ENCODE assay signal across 9 mouse cellular contexts in the genomic region with DNA sequence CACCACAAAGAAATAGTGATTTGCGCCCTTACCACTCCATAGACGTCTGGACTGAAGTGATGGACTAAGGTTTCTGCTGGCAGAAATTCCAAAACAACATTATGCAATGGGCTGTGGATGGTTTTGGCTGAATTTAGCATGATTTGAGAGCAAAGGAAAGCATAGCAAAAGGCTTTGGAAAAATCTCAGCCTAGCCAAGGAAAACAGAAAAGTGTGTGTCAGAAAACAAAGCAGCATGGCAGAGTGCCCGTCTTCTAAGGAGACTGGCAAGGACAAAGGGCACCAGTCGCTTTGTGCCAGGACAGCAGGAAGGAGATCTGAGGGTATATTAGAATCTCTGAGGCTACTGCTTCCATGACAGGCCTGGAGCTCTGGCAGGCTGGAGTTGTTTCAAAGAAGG. TPM values are rescaled to one million over a fixed set of nuclear protein-coding genes. Genes with fewer than 3 reads are reported as not detected.
DNase-seq lines count a peak whose midpoint lies in the region; ATAC-seq and TF ChIP-seq lines count a peak whose summit lies in the region.
"Had no signal": no experiment of that assay in that cellular context is flagged by ENCODE, and none has a peak within 500 bp of the region (broad histone marks: within the 10 kb centered on the region; RNA-seq: fewer than 3 reads in every experiment).

No protein-coding gene starts in this region.

- no peaks in the 10 kb centered on the region for H3K36me3 ChIP-seq in midbrain, postnatal 0 days (ENCODE audit: insufficient read depth, low read length)
- H3K36me3 ChIP-seq in midbrain, embryonic 10.5 days: no peaks in the 10 kb centered on the region
- H3K36me3 ChIP-seq in midbrain, embryonic 16.5 days (ENCODE audit: control insufficient read depth, insufficient read depth, low read length): no peaks in the 10 kb centered on the region
- H3K36me3 ChIP-seq: limb, embryonic 12.5 days had no signal

- H3K4me2 ChIP-seq in midbrain, postnatal 0 days (ENCODE audit: low read depth, low read length, poor library complexity, severe bottlenecking): no peak overlapping the region
- no peak overlapping the region for H3K4me2 ChIP-seq in midbrain, embryonic 16.5 days (ENCODE audit: low read length)
- H3K4me2 ChIP-seq: limb, embryonic 12.5 days had no signal

- ATAC-seq in midbrain, postnatal 0 days (ENCODE audit: low FRiP score): no peak; the same call in 1 of the 2 replicates
- no peak for ATAC-seq in erythroblast, adult 5-6 weeks (replicated peaks; ENCODE audit: low FRiP score, poor library complexity, severe bottlenecking)
- no peak for ATAC-seq in midbrain, embryonic 16.5 days

- 62% methylated on average over 4 of the region's 4 CpGs for WGBS in midbrain, postnatal 0 days
- 85% methylated on average over 4 of the region's 4 CpGs for WGBS in midbrain, embryonic 10.5 days
- WGBS in midbrain, embryonic 16.5 days: 72% methylated on average over 4 of the region's 4 CpGs

- H3K4me3 ChIP-seq in midbrain, postnatal 0 days (ENCODE audit: low read depth, low read length): no peak overlapping the region
- H3K4me3 ChIP-seq in midbrain, embryonic 10.5 days: no peak overlapping the region
- H3K4me3 ChIP-seq in midbrain, embryonic 16.5 days (ENCODE audit: low read depth, low read length): no peak overlapping the region
- H3K4me3 ChIP-seq: limb, embryonic 12.5 days had no signal

- no peak overlapping the region for H3K9ac ChIP-seq in midbrain, postnatal 0 days (replicated peaks; ENCODE audit: low read length, poor library complexity, severe bottlenecking)
- no peak overlapping the region for H3K9ac ChIP-seq in midbrain, embryonic 16.5 days (ENCODE audit: low read depth, low read length)
- H3K9ac ChIP-seq: limb, embryonic 12.5 days had no signal

- no peaks in the 10 kb centered on the region for H3K27me3 ChIP-seq in midbrain, postnatal 0 days (ENCODE audit: insufficient read depth, low read length)
- no peaks in the 10 kb centered on the region for H3K27me3 ChIP-seq in midbrain, embryonic 10.5 days (ENCODE audit: low read depth, poor library complexity, severe bottlenecking)
- H3K27me3 ChIP-seq in midbrain, embryonic 16.5 days (ENCODE audit: control insufficient read depth, insufficient read depth, low read depth, low read length): no peaks in the 10 kb centered on the region
- H3K27me3 ChIP-seq: limb, embryonic 12.5 days had no signal

- TF ChIP-seq CTCF in midbrain, postnatal 0 days (IDR thresholded peaks at IDR 0.05): no peak

- H3K27ac ChIP-seq in midbrain, postnatal 0 days (ENCODE audit: low read depth, low read length): peak overlapping the region; percentile 38; the same call in 1 of the 2 replicates
- no peak overlapping the region for H3K27ac ChIP-seq in midbrain, embryonic 10.5 days (replicated peaks)
- H3K27ac ChIP-seq in midbrain, embryonic 16.5 days (ENCODE audit: low read length): no peak overlapping the region
- H3K27ac ChIP-seq: limb, embryonic 12.5 days had no signal

- H3K4me1 ChIP-seq in midbrain, postnatal 0 days (ENCODE audit: insufficient read depth, low read length): no peaks in the 10 kb centered on the region
- peaks cover 5% of the 10 kb centered on the region; the same call in 1 of the 2 replicates for H3K4me1 ChIP-seq in midbrain, embryonic 10.5 days
- H3K4me1 ChIP-seq in midbrain, embryonic 16.5 days (ENCODE audit: control insufficient read depth, insufficient read depth, low read length): no peaks in the 10 kb centered on the region
- H3K4me1 ChIP-seq: limb, embryonic 12.5 days had no signal

- DNase-seq in cerebellum, postnatal 10 days: peak; percentile 58 to 75
- no peak for DNase-seq in cerebellum, adult 11 months
- peak; percentile 75 for DNase-seq in midbrain, postnatal 0 days (ENCODE audit: low spot score)
- DNase-seq in midbrain, embryonic 10.5 days (ENCODE audit: low spot score): no peak
- DNase-seq in kidney, postnatal 14 days: peak; percentile 59
- DNase-seq in right cerebral cortex, postnatal 14 days: peak; percentile 44

- H3K9me3 ChIP-seq in midbrain, postnatal 0 days (ENCODE audit: low read length): 0 out of 2 replicates have a peak, but pooled peaks cover 3% of the 10 kb centered on the region
- no peaks in the 10 kb centered on the region; the same call in 1 of the 2 replicates for H3K9me3 ChIP-seq in midbrain, embryonic 10.5 days (replicated peaks)
- H3K9me3 ChIP-seq in midbrain, embryonic 16.5 days (replicated peaks; ENCODE audit: control insufficient read depth, low read length, poor library complexity, severe bottlenecking): peaks cover 3% of the 10 kb centered on the region; the same call in 1 of the 2 replicates

RNA-seq across cellular contexts. Expression of a gene that starts 17.9 kb away (rescaled TPM):
- total RNA-seq in midbrain, postnatal 0 days (2014; rRNA removed): not detected in 2 replicates
- not detected in 2 replicates for polyA plus RNA-seq in midbrain, postnatal 0 days (2015; fragmentation: Nextera tagmentation; extraction: Ambion mirVana)
- not detected in 2 replicates for polyA plus RNA-seq in midbrain, embryonic 10.5 days (2016; fragmentation: Nextera tagmentation; extraction: Ambion mirVana)
- not detected in 2 replicates for total RNA-seq in erythroblast, adult 5-6 weeks (2015; ENCODE audit: low replicate concordance)
- total RNA-seq in erythroblast, adult 5-6 weeks (2017; ENCODE audit: low replicate concordance): 0.09 TPM in 1 of 2 replicates, not detected in the other
- polyA plus RNA-seq in midbrain, embryonic 16.5 days (2015; fragmentation: Nextera tagmentation; extraction: Ambion mirVana): not detected in 2 replicates
- polyA plus RNA-seq: limb, embryonic 12.5 days had no signal

RNA-seq across cellular contexts. Expression of a gene that starts 43.6 kb away (rescaled TPM):
- not detected in 2 replicates for total RNA-seq in midbrain, postnatal 0 days (2014; rRNA removed)
- not detected in 2 replicates for polyA plus RNA-seq in midbrain, postnatal 0 days (2015; fragmentation: Nextera tagmentation; extraction: Ambion mirVana)
- not detected in 2 replicates for polyA plus RNA-seq in midbrain, embryonic 10.5 days (2016; fragmentation: Nextera tagmentation; extraction: Ambion mirVana)
- total RNA-seq in erythroblast, adult 5-6 weeks (2015; ENCODE audit: low replicate concordance): not detected in 2 replicates
- not detected in 2 replicates for total RNA-seq in erythroblast, adult 5-6 weeks (2017; ENCODE audit: low replicate concordance)
- not detected in 2 replicates for polyA plus RNA-seq in midbrain, embryonic 16.5 days (2015; fragmentation: Nextera tagmentation; extraction: Ambion mirVana)
- polyA plus RNA-seq: limb, embryonic 12.5 days had no signal

Comparison
In these comparisons a context has a peak if more than half of its experiments do, and no peak if none do; other contexts are left out.
1. DNase-seq: peak in cerebellum, postnatal 10 days (2 of 2), midbrain, postnatal 0 days (single experiment), kidney, postnatal 14 days (single experiment) and right cerebral cortex, postnatal 14 days (single experiment); none in cerebellum, adult 11 months (single experiment) and midbrain, embryonic 10.5 days (single experiment).